Mouse (Mus musculus): ENCODE results near the gene Klhl21. TPM values are rescaled to one million over a fixed set of nuclear protein-coding genes. Genes with fewer than 3 reads are reported as not detected.

Gene Klhl21
- total and polyA plus RNA-seq, 2 experiments from 2014 or later, result 4.1 to 13.2 TPM

DNA sequence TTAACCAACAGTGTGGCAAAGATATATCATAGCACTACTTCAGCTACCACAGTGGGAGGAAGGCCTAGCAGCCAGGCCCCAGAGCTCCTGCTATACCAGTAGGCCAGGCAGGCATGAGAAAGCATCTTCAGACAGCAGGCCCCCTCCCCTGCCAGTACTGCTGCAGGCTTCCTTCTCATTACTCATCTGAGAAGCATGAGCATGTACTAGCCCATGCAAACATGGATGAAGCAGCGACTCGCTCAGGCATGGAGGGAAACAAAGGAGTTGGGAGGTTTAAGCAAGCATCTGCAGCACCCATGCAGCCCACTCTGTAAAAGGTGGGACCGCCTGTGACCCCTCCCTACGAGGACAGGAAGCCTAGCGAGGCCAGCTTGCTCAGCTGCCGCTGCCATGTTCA lies 10.5 kb downstream of the Klhl21 start:
- no peaks in the 10 kb centered on the region for H3K4me1 ChIP-seq (ENCODE audit: insufficient read depth, low read length)
- H3K9ac ChIP-seq (replicated peaks; ENCODE audit: low read length, poor library complexity, severe bottlenecking), result no peak overlapping the region
- WGBS, result 89% methylated on average over 6 of the region's 6 CpGs
- H3K9me3 ChIP-seq (ENCODE audit: low read length), result no peaks in the 10 kb centered on the region
- no peak overlapping the region for H3K27ac ChIP-seq (ENCODE audit: low read depth, low read length)
- no peaks in the 10 kb centered on the region for H3K27me3 ChIP-seq (ENCODE audit: insufficient read depth, low read length)
- ATAC-seq (ENCODE audit: low FRiP score) (no peak), DNase-seq (ENCODE audit: low spot score) (no peak)
- no peak overlapping the region for H3K4me2 ChIP-seq (ENCODE audit: low read depth, low read length, poor library complexity, severe bottlenecking)
- peaks cover 71% of the 10 kb centered on the region for H3K36me3 ChIP-seq (ENCODE audit: insufficient read depth, low read length)
- TF ChIP-seq CTCF (IDR thresholded peaks at IDR 0.05), result no peak
- no peak overlapping the region for H3K4me3 ChIP-seq (ENCODE audit: low read depth, low read length)

DNA sequence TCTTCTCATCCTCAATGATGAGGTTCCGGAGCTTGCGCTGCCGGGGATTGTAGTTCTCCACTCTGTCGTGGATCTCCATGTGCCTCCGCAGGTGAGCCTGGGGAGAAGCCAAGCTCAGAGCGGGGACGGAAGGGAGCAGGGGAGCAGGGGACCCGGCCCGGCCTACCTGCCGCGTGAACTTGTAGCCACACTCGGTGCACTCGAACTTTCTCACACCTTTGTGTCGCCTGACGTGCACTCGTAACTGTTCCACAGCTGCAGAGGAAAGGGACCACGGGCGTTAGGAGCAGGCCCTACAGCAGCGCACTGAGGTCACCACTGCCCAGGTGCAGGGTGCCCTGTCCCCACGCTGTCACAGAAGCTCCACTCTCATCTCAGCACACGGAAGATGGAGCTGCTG lies 11.4 kb downstream of the Klhl21 start:
- Histone ChIP-seq H3K4me3 (ENCODE audit: low read depth, low read length) (no peak overlapping the region), H3K4me1 (ENCODE audit: insufficient read depth, low read length) (no peaks in the 10 kb centered on the region), H3K27ac (ENCODE audit: low read depth, low read length) (no peak overlapping the region), H3K27me3 (ENCODE audit: insufficient read depth, low read length) (no peaks in the 10 kb centered on the region), H3K4me2 (ENCODE audit: low read depth, low read length, poor library complexity, severe bottlenecking) (no peak overlapping the region), H3K36me3 (ENCODE audit: insufficient read depth, low read length) (peaks cover 71% of the 10 kb centered on the region), H3K9me3 (ENCODE audit: low read length) (no peaks in the 10 kb centered on the region), H3K9ac (replicated peaks; ENCODE audit: low read length, poor library complexity, severe bottlenecking) (no peak overlapping the region)
- no peak for ATAC-seq (ENCODE audit: low FRiP score)
- TF ChIP-seq CTCF (IDR thresholded peaks at IDR 0.05), result no peak
- WGBS, result 93% methylated on average over 21 of the region's 21 CpGs
- no peak for DNase-seq (ENCODE audit: low spot score)

DNA sequence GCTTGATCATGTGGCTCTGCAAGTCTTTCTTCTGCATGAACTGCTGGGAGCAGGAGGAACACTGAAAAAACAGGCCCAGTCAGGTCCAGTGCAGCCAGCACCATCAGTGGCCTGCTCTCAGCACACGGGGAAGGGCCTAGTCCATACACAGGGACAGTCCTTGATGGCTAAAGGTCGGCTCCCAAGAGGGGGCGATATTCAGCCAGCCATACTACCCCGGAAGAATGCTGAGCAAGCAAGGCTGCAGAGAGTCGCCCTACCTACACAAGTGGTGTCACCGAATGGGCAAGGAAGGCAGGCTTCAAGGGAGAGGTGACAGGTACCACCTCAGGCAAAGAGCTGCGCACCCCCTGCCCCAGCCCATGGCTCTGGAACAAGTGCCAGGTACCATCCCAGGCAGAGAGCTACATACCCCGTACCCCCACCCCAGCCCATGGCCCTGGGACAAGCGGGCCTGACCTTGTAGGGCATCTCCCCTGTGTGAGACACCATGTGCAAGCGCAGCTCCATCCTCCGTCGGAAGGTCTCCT lies 13.0 kb downstream of the Klhl21 start:
- Histone ChIP-seq H3K9ac (replicated peaks; ENCODE audit: low read length, poor library complexity, severe bottlenecking) (no peak overlapping the region), H3K4me2 (ENCODE audit: low read depth, low read length, poor library complexity, severe bottlenecking) (no peak overlapping the region), H3K4me1 (ENCODE audit: insufficient read depth, low read length) (peaks cover 12% of the 10 kb centered on the region), H3K27ac (ENCODE audit: low read depth, low read length) (no peak overlapping the region), H3K9me3 (ENCODE audit: low read length) (no peaks in the 10 kb centered on the region), H3K4me3 (ENCODE audit: low read depth, low read length) (no peak overlapping the region), H3K27me3 (ENCODE audit: insufficient read depth, low read length) (no peaks in the 10 kb centered on the region), H3K36me3 (ENCODE audit: insufficient read depth, low read length) (peaks cover 59% of the 10 kb centered on the region)
- 78% methylated on average over 12 of the region's 12 CpGs for WGBS
- no peak for ATAC-seq (ENCODE audit: low FRiP score)
- no peak for DNase-seq (ENCODE audit: low spot score)
- TF ChIP-seq CTCF (IDR thresholded peaks at IDR 0.05), result no peak

DNA sequence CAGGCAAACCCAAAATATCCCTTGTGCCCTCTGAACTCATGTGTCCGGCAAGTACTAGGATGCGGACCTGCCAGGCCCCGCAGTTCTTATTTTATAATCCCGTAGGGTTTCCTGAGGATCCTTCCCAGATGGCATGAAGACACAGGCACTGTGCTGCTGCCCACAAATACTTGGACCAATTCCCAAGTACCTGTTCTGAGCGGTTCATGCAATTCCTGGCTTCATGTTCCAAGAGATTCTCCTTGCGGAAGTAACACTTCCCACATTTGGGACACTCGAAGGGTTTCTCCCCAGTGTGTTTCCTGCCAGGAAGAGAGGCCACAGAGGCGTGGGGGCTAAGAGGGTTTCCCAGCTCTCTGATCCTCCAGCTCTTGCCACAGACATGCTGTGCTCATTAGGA lies 13.9 kb downstream of the Klhl21 start:
- no peak for ATAC-seq (ENCODE audit: low FRiP score)
- Histone ChIP-seq H3K4me3 (ENCODE audit: low read depth, low read length) (no peak overlapping the region), H3K27me3 (ENCODE audit: insufficient read depth, low read length) (no peaks in the 10 kb centered on the region), H3K27ac (ENCODE audit: low read depth, low read length) (no peak overlapping the region), H3K36me3 (ENCODE audit: insufficient read depth, low read length) (peaks cover 59% of the 10 kb centered on the region), H3K4me1 (ENCODE audit: insufficient read depth, low read length) (peaks cover 15% of the 10 kb centered on the region), H3K9me3 (ENCODE audit: low read length) (no peaks in the 10 kb centered on the region), H3K4me2 (ENCODE audit: low read depth, low read length, poor library complexity, severe bottlenecking) (no peak overlapping the region), H3K9ac (replicated peaks; ENCODE audit: low read length, poor library complexity, severe bottlenecking) (no peak overlapping the region)
- 93% methylated on average over 8 of the region's 8 CpGs for WGBS
- TF ChIP-seq CTCF (IDR thresholded peaks at IDR 0.05), result no peak
- DNase-seq (ENCODE audit: low spot score), result no peak

DNA sequence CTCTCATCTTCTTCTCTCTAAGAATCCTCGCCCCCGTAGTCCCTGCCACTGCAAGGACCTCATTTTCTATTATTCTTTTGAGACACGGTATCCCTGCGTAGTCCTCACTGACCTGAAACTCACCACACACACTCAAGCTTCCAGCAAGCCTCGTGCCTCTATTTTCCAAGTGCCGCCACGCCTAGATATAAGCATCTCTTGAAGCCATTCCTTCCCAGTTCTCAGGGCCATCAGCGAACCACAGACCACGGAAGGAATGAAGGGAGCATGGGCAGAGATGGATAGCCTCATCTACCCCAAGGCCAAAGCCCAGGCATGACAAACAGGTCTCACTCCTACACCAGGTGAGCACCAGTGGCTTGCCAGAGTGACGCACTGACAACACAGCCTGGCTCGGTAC lies 15.9 kb downstream of the Klhl21 start:
- ATAC-seq (ENCODE audit: low FRiP score) (no peak), DNase-seq (ENCODE audit: low spot score) (no peak)
- H3K4me2 ChIP-seq (ENCODE audit: low read depth, low read length, poor library complexity, severe bottlenecking), result no peak overlapping the region
- H3K4me3 ChIP-seq (ENCODE audit: low read depth, low read length), result no peak overlapping the region
- no peaks in the 10 kb centered on the region for H3K27me3 ChIP-seq (ENCODE audit: insufficient read depth, low read length)
- peaks cover 25% of the 10 kb centered on the region for H3K4me1 ChIP-seq (ENCODE audit: insufficient read depth, low read length)
- no peaks in the 10 kb centered on the region for H3K9me3 ChIP-seq (ENCODE audit: low read length)
- TF ChIP-seq CTCF (IDR thresholded peaks at IDR 0.05), result no peak
- no peak overlapping the region for H3K27ac ChIP-seq (ENCODE audit: low read depth, low read length)
- H3K9ac ChIP-seq (replicated peaks; ENCODE audit: low read length, poor library complexity, severe bottlenecking), result no peak overlapping the region
- peaks cover 43% of the 10 kb centered on the region for H3K36me3 ChIP-seq (ENCODE audit: insufficient read depth, low read length)
- 93% methylated on average over 11 of the region's 11 CpGs for WGBS

DNA sequence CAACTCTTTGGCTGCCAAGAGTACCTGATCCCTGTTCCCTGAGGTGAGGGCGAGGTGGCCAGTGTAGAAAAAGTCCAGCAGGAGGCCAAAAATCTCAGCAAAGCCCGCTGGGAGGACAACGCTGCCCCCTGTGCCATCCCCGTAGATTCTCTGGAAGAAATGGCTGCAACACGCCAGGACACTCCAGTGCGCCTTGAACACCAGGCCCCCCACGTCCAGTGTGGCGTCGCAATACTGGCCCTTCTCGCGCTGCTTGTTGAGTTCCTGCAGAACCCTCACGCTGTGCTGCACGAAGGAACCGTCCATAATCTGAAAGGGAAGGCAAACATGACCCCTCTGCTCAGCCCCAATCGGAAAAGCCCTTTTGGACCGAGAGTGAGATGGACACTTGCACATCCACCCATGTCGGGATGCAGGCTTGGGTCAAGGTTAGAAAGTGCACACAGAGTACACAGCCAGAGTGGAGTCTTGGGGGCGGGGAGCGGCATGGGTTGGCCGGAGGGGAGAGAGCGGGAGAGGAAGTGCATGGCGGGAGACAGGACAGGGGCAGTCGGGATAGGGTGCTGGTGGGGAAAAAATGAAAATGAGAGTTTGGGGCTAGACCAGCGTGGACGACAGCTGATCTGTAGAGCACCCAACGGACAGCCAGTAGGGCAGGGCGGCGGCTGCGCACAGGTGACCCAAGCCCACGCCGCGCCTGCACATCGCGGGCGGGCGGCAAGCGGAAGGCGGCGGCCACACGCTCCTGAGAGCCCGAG lies 18.3 kb downstream of the Klhl21 start:
- Histone ChIP-seq H3K9ac (replicated peaks; ENCODE audit: low read length, poor library complexity, severe bottlenecking) (peak overlapping the region; percentile 63), H3K4me1 (ENCODE audit: insufficient read depth, low read length) (peaks cover 31% of the 10 kb centered on the region), H3K27me3 (ENCODE audit: insufficient read depth, low read length) (no peaks in the 10 kb centered on the region), H3K4me3 (ENCODE audit: low read depth, low read length) (peak overlapping the region; percentile 61), H3K9me3 (ENCODE audit: low read length) (no peaks in the 10 kb centered on the region), H3K36me3 (ENCODE audit: insufficient read depth, low read length) (peaks cover 19% of the 10 kb centered on the region), H3K27ac (ENCODE audit: low read depth, low read length) (peak overlapping the region; percentile 68; the same call in 1 of the 2 replicates), H3K4me2 (ENCODE audit: low read depth, low read length, poor library complexity, severe bottlenecking) (peak overlapping the region; percentile 75)
- DNase-seq (ENCODE audit: low spot score) (peak; percentile 17), ATAC-seq (ENCODE audit: low FRiP score) (peak; percentile 68)
- peak; percentile 24; the same call in 1 of the 2 replicates for TF ChIP-seq CTCF (IDR thresholded peaks at IDR 0.05)
- WGBS, result 3% methylated on average over 39 of the region's 41 CpGs

Measured in midbrain, postnatal 0 days (tissue).